Mouse (Mus musculus): ENCODE measurements around the gene Tdrd9. TPM values are rescaled to one million over a fixed set of nuclear protein-coding genes. Genes with fewer than 3 reads are reported as not detected.
"Not testable (repeated sequence)": the region's sequence is repeated elsewhere in the genome, so short reads cannot be mapped to it uniquely, and the experiment has no call there.

The Tdrd9 gene
- polyA plus RNA-seq, 1 experiment, result not detected

DNA sequence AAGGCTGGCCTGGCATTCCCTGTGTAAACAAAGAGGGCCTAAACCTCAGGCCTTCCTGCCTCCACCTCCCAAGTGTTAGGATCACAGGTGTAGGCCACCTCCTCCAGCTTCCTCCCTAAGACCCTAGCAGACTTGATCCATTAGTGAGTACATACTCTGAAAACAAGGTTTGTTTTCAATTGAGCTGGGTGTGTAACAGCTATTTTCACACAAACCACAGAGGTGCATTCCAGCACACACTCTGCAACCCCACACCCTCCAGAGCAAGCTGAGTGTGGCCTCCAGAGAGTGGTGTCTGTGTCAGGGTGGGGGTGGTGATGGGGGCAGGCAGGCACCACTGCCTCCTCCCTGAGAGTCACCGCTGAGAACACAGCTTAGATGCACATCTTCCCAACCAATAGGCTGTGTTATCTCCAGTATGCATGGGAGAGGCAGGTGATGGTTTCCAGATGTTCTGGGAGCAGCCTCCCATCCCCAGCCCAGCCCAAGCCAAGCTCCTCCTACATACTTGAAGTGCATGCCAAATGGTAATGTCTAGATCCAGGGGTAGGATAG lies 32.7 kb upstream of the Tdrd9 start:
- TF ChIP-seq CTCF (IDR thresholded peaks at IDR 0.05; ENCODE audit: borderline replicate concordance, insufficient read depth, low read length), result no peak
- TF ChIP-seq POLR2A (IDR thresholded peaks at IDR 0.05; ENCODE audit: low read depth, low read length), result no peak
- peak overlapping the region; percentile 16; the same call in 1 of the 2 replicates for H3K27ac ChIP-seq (ENCODE audit: insufficient read depth, low read length)
- no peak overlapping the region for H3K4me3 ChIP-seq (ENCODE audit: insufficient read depth, low read length)
- peaks cover 20% of the 10 kb centered on the region for H3K4me1 ChIP-seq (ENCODE audit: control insufficient read depth, insufficient read depth, low read length)

DNA sequence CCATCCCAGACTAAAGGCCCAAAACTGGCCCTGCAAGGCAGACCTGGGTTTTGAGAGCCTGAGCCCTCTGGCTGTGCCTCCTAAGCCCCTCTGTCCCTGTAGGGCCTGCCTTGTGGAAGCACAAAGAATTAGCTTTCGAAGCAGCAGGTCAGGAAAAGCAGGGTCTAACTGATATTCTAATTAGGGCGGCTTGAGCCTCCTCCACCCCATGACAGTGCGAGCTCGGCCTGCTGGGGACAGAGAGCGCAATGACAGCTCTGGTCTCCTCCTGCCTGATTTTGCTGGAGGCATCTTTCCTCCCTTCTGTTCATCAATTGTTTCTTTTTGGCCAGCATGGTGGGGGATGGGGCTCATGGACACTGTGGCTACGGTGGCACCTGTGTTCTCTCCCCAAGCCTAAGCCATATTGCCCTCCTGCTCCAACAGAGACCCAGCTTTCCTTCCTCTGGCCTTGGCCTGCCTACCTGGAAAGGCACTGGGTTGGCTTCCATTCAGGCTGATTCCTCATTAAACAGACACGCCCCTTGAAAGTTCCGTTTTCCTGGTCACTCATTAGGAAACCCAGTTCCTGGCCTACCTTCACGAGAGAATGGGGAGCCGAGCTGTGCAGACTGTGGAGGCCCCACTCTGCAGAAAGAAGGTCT lies 27.8 kb upstream of the Tdrd9 start:
- H3K27ac ChIP-seq (ENCODE audit: insufficient read depth, low read length), result no peak overlapping the region
- TF ChIP-seq POLR2A (IDR thresholded peaks at IDR 0.05; ENCODE audit: low read depth, low read length), result no peak
- no peak for TF ChIP-seq CTCF (IDR thresholded peaks at IDR 0.05; ENCODE audit: borderline replicate concordance, insufficient read depth, low read length)
- H3K4me3 ChIP-seq (ENCODE audit: insufficient read depth, low read length), result no peak overlapping the region
- peaks cover 8% of the 10 kb centered on the region for H3K4me1 ChIP-seq (ENCODE audit: control insufficient read depth, insufficient read depth, low read length)

DNA sequence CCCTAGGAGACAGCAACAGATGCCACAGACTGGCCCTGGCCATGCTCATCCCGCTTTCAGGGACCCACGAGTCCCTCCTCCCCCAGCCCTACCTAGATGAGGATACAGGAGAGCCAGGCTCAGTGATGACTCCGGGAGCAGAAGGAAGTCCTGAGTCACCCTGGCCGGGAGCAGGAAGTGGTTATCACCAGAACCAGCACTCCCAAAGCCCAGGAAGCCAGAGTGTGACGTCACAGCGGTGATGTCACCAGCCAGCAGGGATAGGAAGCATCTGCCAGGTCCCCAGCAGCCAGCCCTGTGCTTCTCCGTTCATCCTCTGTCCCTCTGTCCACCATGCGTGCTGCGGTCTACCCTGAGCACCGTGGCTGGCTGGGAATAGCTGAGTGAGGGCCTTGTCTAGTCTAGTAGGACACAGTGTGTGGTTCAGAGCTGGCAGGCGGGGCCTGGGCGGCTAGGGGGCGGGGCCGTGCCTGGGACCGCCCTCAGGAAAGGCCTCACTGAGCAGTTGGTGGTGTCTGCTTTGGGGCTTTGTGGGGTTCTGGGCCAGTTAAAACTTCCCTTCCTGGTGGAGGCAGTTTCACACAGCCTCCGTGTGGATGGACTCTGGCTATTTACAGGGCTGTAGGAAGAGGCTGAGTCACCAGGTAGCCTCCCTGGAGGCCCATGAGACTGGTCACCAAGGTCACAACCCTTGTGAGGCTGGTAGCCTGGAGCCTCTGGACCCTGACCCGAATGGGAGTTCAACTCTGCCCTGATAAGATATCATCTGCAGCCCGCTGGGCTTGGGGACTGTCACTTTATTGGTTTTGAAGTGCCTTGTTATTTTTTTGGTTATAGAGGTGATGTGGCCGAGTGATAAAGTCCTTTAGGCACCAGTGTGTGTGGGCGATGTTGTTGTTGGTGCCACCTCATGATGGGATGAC lies 27.0 kb upstream of the Tdrd9 start:
- H3K4me3 ChIP-seq (ENCODE audit: insufficient read depth, low read length); H3K4me1 ChIP-seq (ENCODE audit: control insufficient read depth, insufficient read depth, low read length): not testable (repeated sequence)
- peak overlapping the region; percentile 8; the same call in 1 of the 2 replicates for H3K27ac ChIP-seq (ENCODE audit: insufficient read depth, low read length)

DNA sequence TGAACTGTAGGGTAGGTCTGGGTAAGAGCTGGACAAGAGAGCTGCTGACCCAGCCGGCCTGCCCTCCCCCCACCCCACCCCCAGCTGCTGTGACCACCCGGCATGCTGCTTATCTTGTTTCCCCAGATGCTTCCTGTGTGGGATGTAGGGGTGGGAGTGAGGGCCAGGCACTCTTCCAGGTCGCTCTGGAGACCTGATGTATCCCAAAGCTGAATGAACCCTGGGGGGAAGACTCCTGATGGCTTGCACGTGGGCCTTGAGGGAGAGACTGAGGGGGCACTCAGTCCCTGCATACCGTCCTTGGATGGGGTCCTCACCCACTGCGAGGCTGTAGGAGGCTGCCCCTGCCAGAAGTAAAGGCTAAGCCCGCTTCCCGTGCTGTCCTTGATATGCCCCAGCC lies 26.2 kb upstream of the Tdrd9 start:
- Histone ChIP-seq H3K4me1 (ENCODE audit: control insufficient read depth, insufficient read depth, low read length) (peaks cover 5% of the 10 kb centered on the region; the same call in 1 of the 2 replicates), H3K27ac (ENCODE audit: insufficient read depth, low read length) (peak overlapping the region; percentile 16), H3K4me3 (ENCODE audit: insufficient read depth, low read length) (no peak overlapping the region)
- TF ChIP-seq POLR2A (IDR thresholded peaks at IDR 0.05; ENCODE audit: low read depth, low read length), result no peak
- no peak for TF ChIP-seq CTCF (IDR thresholded peaks at IDR 0.05; ENCODE audit: borderline replicate concordance, insufficient read depth, low read length)

DNA sequence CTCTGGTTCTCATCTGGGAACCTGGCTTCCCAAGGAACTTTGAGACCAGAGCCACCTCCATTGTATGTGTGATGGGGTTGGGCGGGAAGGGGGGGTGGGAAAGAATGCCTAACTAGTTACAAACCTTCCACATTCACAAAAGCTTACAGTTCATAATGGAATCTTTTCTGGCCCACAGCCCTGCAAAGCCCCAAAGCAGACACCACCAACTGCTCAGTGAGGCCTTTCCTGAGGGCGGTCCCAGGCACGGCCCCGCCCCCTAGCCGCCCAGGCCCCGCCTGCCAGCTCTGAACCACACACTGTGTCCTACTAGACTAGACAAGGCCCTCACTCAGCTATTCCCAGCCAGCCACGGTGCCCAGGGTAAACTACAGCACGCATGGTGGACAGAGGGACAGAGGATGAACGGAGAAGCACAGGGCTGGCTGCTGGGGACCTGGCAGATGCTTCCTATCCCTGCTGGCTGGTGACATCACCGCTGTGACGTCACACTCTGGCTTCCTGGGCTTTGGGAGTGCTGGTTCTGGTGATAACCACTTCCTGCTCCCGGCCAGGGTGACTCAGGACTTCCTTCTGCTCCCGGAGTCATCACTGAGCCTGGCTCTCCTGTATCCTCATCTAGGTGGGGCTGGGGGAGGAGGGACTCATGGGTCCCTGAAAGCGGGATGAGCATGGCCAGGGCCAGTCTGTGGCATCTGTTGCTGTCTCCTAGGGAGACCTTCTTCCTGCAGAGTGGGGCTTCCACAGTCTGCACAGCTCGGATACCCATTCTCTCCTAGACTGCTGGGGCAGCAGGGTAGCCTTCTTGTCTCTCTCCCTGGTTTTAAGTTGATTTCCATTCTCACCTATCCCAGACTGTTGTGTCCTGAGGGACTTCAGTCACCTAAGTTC lies 25.3 kb upstream of the Tdrd9 start:
- H3K4me3 ChIP-seq (ENCODE audit: insufficient read depth, low read length); H3K4me1 ChIP-seq (ENCODE audit: control insufficient read depth, insufficient read depth, low read length): not testable (repeated sequence)
- peak overlapping the region; percentile 25 for H3K27ac ChIP-seq (ENCODE audit: insufficient read depth, low read length)

DNA sequence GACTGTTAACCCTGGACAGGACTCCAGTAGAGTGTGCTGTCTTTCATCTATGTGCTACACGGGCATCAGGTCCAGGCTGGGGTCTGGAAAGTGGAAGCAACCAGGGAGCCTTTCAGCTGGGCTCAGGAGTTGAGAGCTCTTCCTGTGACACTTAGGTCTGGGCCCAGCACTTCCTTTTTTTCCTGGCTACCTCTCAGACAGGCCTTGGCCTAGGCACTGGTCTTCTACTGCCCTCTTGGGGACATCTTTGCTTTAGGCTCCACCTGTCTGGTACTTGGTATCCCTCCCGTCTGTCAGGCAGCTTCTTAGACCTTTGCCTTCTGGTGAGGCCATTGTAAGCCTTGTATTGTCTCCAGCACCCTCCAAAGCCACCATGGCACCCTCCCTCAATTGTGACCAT lies 24.6 kb upstream of the Tdrd9 start:
- peak overlapping the region; percentile 25; the same call in 1 of the 2 replicates for H3K27ac ChIP-seq (ENCODE audit: insufficient read depth, low read length)
- H3K4me1 ChIP-seq (ENCODE audit: control insufficient read depth, insufficient read depth, low read length), result peaks cover 5% of the 10 kb centered on the region; the same call in 1 of the 2 replicates
- H3K4me3 ChIP-seq (ENCODE audit: insufficient read depth, low read length), result no peak overlapping the region
- TF ChIP-seq POLR2A (IDR thresholded peaks at IDR 0.05; ENCODE audit: low read depth, low read length) (no peak), CTCF (IDR thresholded peaks at IDR 0.05; ENCODE audit: borderline replicate concordance, insufficient read depth, low read length) (no peak; the same call in 1 of the 2 replicates)

DNA sequence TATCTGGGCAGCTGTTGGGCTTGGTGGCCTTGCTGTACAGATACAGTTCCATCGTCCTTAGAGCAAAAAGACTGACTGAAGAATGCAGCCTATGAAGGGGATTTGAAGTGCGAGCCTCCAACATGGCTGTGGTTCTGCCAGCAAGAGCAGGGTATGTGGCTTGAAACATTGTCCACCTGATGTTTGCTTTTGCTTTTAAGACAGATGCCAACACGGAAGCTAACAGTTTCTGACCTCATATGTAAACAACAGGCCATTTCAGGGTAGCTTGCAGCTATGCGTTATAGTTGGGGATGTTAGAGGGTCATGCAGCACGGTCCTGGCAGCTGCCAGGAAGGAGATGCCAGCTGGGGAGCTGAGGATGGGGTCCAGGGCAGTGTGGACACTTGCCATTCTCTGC lies 20.9 kb upstream of the Tdrd9 start:
- no peak overlapping the region for H3K4me3 ChIP-seq (ENCODE audit: insufficient read depth, low read length)
- H3K4me1 ChIP-seq (ENCODE audit: control insufficient read depth, insufficient read depth, low read length), result peaks cover 1% of the 10 kb centered on the region; the same call in 1 of the 2 replicates
- no peak overlapping the region for H3K27ac ChIP-seq (ENCODE audit: insufficient read depth, low read length)
- TF ChIP-seq CTCF (IDR thresholded peaks at IDR 0.05; ENCODE audit: borderline replicate concordance, insufficient read depth, low read length) (no peak), POLR2A (IDR thresholded peaks at IDR 0.05; ENCODE audit: low read depth, low read length) (no peak)

DNA sequence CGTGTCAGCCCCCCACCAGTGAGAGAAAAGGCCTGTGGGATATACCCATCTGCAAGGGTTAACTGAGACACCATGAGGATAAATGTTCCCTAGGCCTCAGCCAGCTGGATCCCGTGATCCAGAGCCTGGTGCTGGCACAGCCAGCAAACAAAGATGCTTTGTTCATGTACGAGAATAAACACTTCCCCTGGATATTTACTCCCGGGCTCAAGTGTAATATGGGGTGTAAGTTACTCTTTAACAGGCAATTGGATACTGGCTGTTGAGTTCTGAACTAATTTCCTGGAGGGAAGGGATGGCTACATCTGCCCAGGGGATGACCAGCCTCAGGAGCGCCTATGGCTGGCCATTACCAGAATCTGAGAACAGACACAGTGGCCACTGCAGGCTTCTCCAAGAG lies 19.7 kb upstream of the Tdrd9 start:
- no peak overlapping the region for H3K4me3 ChIP-seq (ENCODE audit: insufficient read depth, low read length)
- H3K4me1 ChIP-seq (ENCODE audit: control insufficient read depth, insufficient read depth, low read length), result no peaks in the 10 kb centered on the region
- TF ChIP-seq POLR2A (IDR thresholded peaks at IDR 0.05; ENCODE audit: low read depth, low read length) (no peak), CTCF (IDR thresholded peaks at IDR 0.05; ENCODE audit: borderline replicate concordance, insufficient read depth, low read length) (no peak)
- no peak overlapping the region for H3K27ac ChIP-seq (ENCODE audit: insufficient read depth, low read length)

DNA sequence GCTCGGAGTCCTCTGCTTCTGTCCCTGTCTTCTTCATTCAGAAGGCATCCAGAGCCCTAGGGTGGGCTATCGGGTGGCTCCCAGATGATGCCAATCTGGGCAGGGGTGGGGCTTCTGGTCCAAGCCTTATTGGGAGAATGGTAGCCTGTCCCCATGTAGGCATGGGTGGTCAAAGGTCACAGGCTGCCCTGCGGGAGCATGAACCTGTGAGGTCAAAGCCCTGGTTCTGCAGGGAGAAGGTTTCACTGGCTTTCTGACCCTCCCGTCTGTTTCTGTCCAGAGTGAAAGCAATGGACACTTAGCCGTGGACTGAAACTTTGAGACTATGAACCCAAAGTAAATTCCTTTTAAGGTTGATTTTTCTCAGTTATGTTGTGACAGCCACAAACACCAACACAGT lies 15.2 kb upstream of the Tdrd9 start:
- TF ChIP-seq CTCF (IDR thresholded peaks at IDR 0.05; ENCODE audit: borderline replicate concordance, insufficient read depth, low read length), result no peak
- no peak for TF ChIP-seq POLR2A (IDR thresholded peaks at IDR 0.05; ENCODE audit: low read depth, low read length)
- H3K4me1 ChIP-seq (ENCODE audit: control insufficient read depth, insufficient read depth, low read length), result no peaks in the 10 kb centered on the region
- H3K27ac ChIP-seq (ENCODE audit: insufficient read depth, low read length), result no peak overlapping the region
- H3K4me3 ChIP-seq (ENCODE audit: insufficient read depth, low read length), result no peak overlapping the region

Measured in embryonic fibroblast, embryonic 13.5 days (primary cell).